Mouse (Mus musculus) cerebellum, adult 18-20 months (tissue): ENCODE data around the gene Gemin4.

Experiments used
- DNase-seq, 2 experiments: peaks; one replicate each; pipeline ENCODE4 v3.0.0; 2021

The Gemin4 gene

GRCm38 (mm10) chr11:76217390-76217800 lies at the start of gene Gemin4, which contains the start of gene Dbil5:
TSS of gene Gemin4 (minus strand) at chr11:76217664.
TSS of gene Dbil5 (plus strand) at chr11:76217608.
- peak; percentile 97 to 98 for DNase-seq

GRCm38 (mm10) chr11:76262611-76263351 lies 45.3 kb upstream of the Gemin4 start:
- DNase-seq: peak; percentile 46 to 49

- no peak for DNase-seq
Measured at GRCm38 (mm10) chr11:76261224-76261623, 43.8 kb upstream of the Gemin4 start.

- peak; percentile 40 to 55 for DNase-seq
Measured at GRCm38 (mm10) chr11:76260208-76261050, 43.0 kb upstream of the Gemin4 start.

- no peak for DNase-seq
Measured at GRCm38 (mm10) chr11:76258511-76258910, 41.0 kb upstream of the Gemin4 start.

- DNase-seq: no peak
Measured at GRCm38 (mm10) chr11:76257386-76257785, 39.9 kb upstream of the Gemin4 start.

- DNase-seq: peak in 1 of 2 experiments; percentile 30
Measured at GRCm38 (mm10) chr11:76256129-76256528, 38.7 kb upstream of the Gemin4 start.

- peak; percentile 82 to 85 for DNase-seq
Measured at GRCm38 (mm10) chr11:76255431-76256001, 38.1 kb upstream of the Gemin4 start.

GRCm38 (mm10) chr11:76253918-76254264 lies 36.4 kb upstream of the Gemin4 start:
- DNase-seq: peak in 1 of 2 experiments; percentile 18

- peak; percentile 92 to 93 for DNase-seq
Measured at GRCm38 (mm10) chr11:76253145-76253917, 35.9 kb upstream of the Gemin4 start.

GRCm38 (mm10) chr11:76252036-76252435 lies 34.6 kb upstream of the Gemin4 start:
- DNase-seq: peak; percentile 78

GRCm38 (mm10) chr11:76247239-76247638 lies 29.8 kb upstream of the Gemin4 start:
- DNase-seq: no peak

GRCm38 (mm10) chr11:76246439-76246838 lies 29.0 kb upstream of the Gemin4 start:
- no peak for DNase-seq

- peak in 1 of 2 experiments; percentile 31 for DNase-seq
Measured at GRCm38 (mm10) chr11:76243811-76244546, 26.5 kb upstream of the Gemin4 start.

GRCm38 (mm10) chr11:76242901-76243810 lies 25.7 kb upstream of the Gemin4 start, which contains the start of the genes Mrm3 and Glod4:
TSS of gene Mrm3 (plus strand) at chr11:76243715.
TSS of gene Glod4 (minus strand) at chr11:76243725.
- peak; percentile 92 to 95 for DNase-seq

GRCm38 (mm10) chr11:76239750-76240149 lies 22.3 kb upstream of the Gemin4 start:
- DNase-seq: no peak

GRCm38 (mm10) chr11:76236136-76236535 lies 18.7 kb upstream of the Gemin4 start:
- DNase-seq: no peak

- DNase-seq: no peak
Measured at GRCm38 (mm10) chr11:76225051-76225450, 7.6 kb upstream of the Gemin4 start.

GRCm38 (mm10) chr11:76224631-76225030 lies 7.2 kb upstream of the Gemin4 start:
- DNase-seq: no peak

- DNase-seq: peak; percentile 37 to 39
Measured at GRCm38 (mm10) chr11:76216681-76217389, 629 bp downstream of the Gemin4 start.
